Mouse (Mus musculus) megakaryocyte progenitor cell, adult 5-6 weeks (primary cell): ENCODE data around the gene Tshz2. TPM values are rescaled to one million over a fixed set of nuclear protein-coding genes. Genes with fewer than 3 reads are reported as not detected.
"Not testable (repeated sequence)": the region's sequence is repeated elsewhere in the genome, so short reads cannot be mapped to it uniquely, and the experiment has no call there.

Source experiments
- ATAC-seq: replicated peaks from 2 replicates; pipeline ENCODE4 v1.8.0; 2016; ENCODE audit warnings: mild to moderate bottlenecking, moderate TSS enrichment, inconsistent platforms; ENCODE audit not compliant: poor library complexity
- total RNA-seq, 2 experiments: library from RNA; stranded (forward) in 1 of 2; stranded (reverse) in 1 of 2; fragments of 157-497, 149-512 nt in 1 of 2; fragments of 200-1000 nt in 1 of 2; gene quantifications; 2 replicates each; pipeline versions ENCODE4 v1.2.3 to v1.2.4; 2015 to 2017

The Tshz2 gene
- total RNA-seq, 2 experiments from 2014 or later, result not detected

DNA sequence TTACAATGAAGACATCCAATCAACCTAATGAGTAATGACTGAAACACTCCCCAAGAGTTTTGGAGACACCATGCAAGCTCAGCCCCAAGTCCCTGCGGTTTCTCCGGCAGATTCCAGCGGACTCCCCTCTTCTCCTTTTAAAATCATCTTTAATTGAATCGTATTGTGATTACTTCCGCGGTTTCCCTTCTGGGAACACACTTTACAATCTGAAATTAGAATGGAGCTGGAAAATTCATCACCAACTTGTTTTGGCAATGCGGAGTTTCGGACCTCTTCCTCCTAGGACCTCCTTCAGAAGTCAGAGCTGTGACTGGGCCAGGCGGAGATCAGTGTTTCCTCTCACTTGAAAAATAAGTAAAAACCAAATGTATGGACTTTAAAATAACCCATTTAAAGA lies 119.3 kb downstream of the Tshz2 start:
- ATAC-seq, result no peak

DNA sequence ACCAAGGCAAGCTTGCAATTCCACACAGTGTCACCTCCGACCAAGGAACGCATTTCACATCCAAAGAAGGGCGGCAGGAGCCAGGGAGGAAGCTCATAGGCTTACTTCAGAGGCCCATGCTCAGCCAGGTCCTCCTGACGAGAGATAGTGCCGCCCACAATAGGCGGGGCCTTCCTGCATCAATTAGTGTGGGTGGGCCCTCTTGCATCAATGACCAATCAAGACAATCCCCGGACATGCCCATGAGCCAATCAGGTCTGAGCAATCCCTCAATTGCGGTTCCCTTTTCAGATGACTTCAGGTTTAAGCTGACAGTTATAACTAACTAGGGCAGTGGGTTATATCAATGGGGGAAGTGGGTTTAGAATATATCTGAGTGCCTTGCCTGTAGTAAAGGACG lies 120.6 kb downstream of the Tshz2 start:
- peak; percentile 46; the same call in 1 of the 2 replicates for ATAC-seq

DNA sequence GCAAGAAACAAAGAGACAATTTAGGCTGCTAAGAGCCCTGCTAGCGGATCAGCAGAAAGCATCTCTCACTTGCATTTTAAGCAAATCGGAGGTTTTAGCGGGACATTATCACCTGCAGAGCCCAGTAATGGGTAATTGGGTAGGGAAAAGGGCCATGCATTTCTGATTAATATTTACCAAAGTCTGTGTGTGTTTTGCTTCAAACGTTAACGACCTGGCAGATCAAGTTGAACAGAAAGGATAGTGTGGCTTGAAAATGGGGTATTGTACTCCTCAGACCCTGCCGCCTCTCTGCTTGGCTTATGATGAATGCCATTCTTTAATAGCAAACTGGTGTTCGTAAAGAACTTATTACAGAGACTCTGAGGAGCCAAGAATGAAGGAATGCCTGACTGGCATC lies 122.3 kb downstream of the Tshz2 start:
- no peak for ATAC-seq

DNA sequence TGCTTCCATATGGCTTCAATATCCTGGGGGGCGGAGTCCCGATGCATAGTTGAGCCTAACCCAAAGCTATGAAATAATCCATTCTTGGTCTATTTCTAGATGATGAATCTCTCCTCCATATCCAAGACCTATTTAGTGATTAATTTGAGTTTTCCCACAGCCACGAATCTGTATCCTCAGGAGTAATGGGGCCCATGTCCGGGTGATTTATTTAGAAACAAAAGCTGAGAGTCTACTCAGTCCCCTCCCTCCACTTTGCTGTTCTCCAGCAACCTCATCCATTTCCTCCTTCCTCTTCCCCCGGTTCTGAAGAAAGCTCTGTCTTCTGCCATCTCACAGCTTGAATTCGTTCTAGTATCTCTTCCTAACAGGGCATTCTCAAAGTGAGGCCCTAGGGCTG lies 125.3 kb downstream of the Tshz2 start:
- no peak for ATAC-seq

DNA sequence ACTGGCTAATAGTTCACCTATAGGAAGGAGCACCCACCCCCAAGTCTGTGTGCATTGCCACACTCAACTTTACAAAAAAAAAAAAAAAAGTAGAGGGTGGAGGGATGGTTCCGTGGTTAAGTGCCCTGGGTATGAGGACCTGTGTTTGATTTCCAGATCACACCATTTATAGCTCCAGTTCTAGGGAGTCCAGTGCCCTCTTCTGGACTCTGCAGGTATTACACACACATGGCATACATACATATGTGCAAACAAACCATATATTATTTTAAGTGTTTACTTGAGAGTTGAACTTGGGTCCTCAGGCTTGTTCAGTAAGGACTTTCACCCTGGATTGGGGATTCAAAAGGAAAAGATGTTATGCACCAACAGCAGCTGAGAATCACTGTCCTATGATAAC lies 127.3 kb downstream of the Tshz2 start:
- 0 out of 2 replicates have a peak, but pooled peaks have one; percentile 31 for ATAC-seq

DNA sequence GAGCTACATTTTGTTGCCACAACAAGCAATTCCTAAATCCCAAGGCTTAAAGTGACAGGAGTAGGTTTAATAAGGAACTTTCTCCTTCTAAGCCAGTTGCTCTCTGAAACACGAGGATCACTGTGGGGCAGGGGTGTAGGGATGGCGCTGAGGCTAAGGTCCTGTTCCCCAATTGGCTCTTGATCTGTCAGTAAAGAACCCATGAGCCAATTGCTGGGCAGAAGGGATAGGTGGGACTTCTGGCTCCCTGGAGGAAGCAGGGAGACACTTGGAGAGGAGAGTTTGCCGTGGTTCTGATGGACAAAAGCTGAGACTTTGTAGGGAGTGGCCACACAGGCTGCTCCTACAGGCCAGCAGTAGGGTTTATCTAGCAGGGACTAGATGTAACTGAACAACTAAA lies 128.9 kb downstream of the Tshz2 start:
- ATAC-seq, result no peak

DNA sequence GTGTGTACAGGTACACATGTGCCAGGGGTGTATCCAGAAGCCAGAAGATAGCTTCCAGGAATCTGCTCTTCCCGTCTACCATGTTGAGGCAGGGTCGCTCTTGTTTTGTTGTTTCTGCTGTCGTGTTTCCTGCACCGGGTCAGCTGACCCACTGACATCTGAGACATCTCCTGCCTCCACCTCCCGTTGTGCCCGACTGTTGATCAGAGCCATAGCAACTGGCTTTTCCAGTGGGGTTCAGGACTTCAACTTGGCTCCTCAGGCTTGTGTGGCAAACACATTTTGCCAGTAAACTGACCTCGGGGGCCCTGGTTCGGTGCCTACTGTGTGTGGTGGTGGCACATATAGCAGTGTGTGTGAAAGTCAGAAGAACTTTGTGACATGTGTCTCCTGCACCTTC lies 129.5 kb downstream of the Tshz2 start:
- ATAC-seq, result no peak

DNA sequence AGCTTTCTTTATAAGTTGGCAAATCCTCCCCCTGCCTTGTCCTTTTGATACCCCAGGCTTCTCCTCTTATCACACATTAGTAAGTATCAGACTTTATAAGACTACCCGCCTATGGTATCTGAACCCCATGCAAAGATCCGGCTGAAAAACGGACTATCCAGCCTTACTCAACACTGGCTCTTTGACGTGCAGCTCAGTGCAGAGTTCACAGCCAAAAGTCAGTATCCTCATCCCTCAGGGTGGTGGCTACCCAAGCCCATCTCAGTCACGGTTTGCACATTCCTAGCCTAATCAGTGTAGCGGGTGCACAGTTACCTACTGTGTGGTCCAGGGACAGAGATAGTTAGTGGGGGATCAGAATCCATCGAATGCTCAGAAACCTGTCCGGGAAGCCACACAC lies 130.9 kb downstream of the Tshz2 start:
- ATAC-seq, result no peak

DNA sequence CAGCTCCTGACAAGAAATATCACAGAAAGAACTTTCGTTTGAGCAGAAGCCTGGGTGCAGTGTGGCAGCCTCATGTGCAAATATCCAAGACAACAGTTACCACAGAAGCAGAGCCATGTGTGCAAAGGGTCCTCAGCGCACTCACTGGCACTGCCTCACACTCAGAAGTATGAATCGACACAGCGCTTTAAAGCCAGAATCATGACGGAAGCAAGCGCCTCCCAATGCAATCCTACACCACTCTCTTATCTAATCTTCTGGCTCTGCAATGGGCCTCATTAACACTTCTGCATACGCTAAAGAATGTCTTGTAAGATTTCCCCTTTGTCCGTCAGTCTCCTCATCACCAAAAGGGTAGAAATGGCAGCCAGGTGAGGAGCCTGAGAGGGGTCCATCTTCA lies 133.4 kb downstream of the Tshz2 start:
- ATAC-seq, result no peak

DNA sequence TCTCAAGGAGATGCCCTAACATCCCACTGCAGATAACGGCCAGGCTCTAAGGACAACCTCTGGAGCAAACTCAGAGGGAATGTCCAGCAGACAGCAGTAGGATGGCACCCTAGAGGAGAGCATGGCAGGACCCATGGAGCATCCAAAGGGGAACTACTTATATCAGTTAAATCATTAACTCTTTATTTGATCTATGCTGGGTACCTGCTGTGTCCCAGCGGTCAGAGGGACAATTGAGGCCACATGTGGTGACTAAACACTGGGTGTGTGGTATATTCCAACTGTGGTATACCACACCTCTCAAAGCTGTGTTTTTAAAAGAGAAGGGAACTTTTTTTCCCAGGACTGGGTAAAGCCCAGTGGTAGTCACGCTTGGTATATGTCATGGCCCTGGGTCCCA lies 134.5 kb downstream of the Tshz2 start:
- ATAC-seq, result no peak

DNA sequence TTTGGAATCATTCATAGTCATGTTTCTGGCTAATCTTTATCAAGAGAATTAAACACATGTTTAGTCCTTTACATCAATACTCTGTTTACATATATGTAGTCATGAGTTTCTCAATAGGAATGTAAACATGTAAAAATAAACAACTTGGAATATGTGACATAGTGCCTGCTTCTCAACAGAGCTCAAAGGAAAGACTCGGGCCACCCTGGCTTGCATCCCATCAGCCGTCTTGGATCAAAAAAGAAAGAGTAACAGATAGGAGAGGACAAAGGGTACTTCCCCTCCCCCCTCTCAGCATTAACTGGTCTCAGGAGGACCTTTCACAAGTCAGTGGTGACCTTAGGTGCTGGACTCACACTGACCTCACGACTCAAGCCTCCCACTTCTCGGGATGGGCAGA lies 142.3 kb downstream of the Tshz2 start:
- ATAC-seq, result no peak

DNA sequence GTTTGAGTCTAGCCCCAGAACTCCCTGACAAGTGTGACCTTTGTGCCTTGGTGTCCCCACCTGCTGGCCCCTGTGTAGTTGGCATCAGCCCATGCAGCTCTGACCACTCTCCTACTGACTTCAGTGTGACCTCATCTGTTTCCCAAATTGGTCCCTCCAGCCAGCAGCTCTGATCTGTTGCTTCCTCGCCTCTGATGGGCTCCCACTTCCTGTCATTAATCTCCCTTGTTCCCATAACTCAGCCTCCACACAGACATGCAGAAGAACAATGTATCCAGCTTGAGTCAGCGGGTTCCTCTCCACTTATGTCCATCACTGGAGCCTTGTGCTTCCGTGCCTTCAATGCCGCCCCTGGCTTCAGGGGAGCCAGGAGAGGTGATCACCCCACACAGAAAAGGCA lies 144.4 kb downstream of the Tshz2 start:
- ATAC-seq, result no peak

DNA sequence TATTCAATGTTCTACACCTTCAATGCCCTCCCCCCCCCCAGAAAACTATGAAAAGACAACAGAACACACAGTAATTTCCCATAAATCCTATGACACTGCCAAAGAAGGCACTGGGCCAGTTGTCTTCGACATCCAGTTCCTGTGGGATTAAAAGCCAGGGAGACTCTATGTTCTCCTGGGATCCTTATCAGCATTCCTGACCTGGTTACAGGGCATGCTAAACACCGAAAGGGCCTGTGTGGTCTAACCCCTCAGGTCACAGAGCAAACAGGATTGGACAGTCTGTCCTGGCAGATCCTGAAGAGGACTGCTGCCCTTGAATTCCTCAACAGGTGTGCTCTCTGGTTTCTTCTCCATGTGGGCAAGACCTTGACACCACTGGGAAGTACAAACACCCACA lies 145.0 kb downstream of the Tshz2 start:
- no peak for ATAC-seq

DNA sequence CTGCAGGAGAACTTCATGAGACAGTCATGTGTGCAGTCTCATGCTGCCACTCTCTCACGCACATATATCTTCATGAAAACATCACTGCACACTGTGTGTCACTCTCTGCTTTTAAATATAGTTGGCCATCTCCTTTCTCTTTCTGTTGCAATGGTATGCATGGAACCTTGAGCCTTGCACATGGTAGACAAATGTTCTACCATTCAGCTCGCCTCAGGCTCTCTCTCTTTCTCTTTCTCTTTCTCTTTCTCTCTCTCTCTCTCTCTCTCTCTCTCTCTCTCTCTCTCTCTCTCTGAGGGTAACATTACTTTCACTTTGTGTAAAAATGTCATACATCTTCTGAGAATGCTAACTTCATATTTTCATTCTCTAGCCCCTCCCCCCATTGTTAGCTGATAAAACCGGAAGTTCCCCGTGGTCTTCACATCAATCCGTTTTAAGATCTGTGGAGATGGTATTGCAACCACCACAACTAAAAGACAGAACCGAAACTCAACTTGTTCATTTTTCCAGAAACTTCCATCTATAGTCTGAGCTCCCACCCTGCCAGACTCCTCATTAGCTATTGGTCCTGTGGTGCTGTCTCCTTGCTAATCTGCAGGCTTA lies 146.0 kb downstream of the Tshz2 start:
- ATAC-seq, result peak; percentile 48

DNA sequence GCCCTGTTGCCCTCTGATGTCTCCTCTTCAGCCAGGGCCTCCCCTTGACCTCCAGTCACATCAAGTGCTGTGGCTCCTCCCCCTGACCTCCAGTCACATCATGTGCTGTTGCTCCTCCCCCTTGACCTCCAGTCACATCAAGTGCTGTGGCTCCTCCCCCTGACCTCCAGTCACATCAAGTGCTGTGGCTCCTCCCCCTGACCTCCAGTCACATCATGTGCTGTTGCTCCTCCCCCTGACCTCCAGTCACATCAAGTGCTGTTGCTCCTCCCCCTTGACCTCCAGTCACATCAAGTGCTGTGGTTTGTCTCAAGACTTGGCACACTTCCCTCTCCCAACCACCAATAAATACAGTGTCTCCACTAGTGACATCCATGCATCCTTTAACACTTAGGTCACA lies 148.9 kb downstream of the Tshz2 start:
- not testable (repeated sequence) for ATAC-seq

DNA sequence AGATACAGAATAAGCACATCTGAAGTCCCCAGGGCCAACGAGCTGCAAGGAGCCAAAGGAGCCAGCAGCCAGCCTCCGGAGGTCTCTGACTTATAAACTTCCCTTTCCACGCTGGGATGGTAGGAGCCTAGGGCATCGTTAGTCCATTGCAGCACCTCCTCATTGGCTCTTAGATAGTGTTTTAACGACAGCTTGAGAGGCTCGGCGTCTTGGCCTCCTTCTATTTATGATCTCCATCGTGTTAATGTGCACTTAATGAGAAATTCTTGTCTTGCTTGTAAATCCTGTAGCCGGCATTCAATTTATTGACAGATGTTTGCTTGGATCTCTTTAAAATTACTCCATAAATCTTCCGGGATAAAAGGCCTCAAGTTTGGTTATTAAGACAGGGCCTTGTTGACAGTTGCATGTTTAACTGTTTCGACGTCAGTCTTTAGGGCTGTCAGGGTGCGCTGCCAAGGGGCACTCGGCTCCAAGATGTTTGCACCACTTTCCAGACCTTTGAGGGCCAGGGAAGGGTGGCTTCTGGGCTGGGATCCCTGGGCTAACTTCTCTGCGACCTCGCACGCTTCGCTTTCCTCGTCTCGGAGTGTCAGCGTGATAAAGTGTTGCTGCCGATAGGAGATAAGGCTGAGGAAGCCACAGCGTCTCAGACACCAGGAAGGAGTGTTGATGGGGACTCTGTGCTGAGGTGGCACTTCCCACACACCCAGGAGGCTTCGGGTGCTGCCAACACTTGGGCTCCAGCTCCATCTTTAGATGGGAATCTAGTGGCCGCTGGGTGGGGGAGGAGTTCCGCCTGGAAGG lies 150.3 kb downstream of the Tshz2 start:
- ATAC-seq, result peak; percentile 59

DNA sequence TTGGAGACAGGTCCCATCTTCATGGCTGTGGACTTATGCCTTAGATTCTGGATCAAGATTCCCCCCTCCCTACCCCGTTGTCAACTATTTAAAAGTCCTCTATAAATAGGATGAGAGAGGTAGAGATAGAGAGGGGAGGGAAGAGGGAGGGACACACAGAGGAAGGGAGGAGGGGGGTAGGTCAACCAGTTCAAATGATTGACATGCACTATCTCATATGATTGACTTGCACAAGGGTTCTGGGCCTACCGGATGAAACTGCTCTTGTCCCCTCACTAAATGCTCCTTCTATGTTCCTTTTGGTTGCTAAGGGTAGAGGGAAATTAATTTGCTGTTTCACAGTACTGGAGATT lies 150.8 kb downstream of the Tshz2 start:
- ATAC-seq, result no peak

DNA sequence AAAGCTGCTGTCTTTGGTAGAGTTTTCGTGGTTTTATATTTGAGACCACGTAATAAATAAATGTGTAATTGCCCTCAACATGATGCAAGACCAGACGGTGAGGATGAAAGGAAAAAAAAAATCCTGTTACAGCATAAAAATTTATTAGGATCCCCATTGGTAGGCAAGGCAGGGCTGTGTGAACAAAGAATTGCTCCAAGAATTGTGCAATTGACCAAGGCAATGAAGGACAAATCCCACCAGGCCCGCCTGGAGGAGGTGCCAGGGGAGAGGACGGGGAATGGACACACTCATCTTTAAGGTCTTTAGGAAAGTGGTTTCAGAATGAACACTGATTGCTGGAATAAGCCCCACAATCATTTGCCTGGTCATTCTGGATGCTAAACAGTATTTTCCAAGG lies 154.6 kb downstream of the Tshz2 start:
- no peak for ATAC-seq

DNA sequence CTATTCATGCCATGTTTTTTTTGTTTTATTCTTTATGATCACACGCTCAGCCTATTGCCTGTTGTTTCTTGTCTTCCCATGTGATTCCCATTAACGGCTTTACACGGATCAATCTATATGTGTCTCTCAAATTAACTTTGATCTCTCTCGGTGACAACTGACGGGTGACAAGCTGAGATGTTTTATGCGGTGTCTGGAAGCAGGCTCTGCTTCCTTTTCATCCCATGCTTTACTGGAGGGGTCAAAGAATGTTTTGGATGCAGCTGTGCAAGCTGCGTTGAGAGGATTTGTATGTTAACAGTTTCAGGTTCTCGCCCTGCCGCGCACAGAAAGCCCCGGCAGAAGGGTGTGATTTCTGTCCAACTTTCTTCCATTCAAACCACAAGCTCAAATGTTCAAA lies 155.1 kb downstream of the Tshz2 start:
- ATAC-seq, result no peak

DNA sequence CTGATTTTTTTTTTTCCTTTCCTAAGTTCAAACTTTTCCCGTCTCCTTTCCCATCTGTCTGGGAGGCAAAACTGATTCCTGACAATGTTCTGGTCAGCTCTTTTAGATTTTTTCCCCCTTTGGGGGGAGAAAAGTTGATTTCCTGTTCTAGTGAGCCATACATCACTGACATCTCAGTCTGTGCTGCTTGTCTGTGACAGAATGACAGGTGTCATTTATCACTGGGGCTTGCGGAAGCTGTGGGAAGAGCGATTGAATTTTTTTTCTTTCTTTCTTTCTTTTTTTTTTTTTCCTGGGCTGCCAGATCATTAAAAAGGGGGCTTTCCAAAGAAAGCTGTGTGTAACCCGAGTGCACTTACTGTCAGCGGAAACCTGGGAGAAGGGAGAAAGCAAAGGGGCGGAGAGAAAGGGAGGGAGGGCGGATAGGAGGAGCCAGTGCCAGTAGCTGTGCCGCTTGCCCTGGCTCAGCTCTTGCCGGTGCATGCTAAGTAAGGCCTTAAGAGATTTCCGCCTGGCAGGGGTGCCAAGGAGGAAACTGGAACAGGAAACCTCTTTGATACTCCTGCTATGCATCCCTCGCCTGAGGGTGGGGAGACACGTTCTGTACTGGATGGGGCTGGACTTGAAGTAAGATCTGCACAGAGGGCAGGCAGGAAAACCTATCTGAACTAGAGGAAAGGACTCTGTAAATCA lies 157.8 kb downstream of the Tshz2 start:
- peak; percentile 77 for ATAC-seq

DNA sequence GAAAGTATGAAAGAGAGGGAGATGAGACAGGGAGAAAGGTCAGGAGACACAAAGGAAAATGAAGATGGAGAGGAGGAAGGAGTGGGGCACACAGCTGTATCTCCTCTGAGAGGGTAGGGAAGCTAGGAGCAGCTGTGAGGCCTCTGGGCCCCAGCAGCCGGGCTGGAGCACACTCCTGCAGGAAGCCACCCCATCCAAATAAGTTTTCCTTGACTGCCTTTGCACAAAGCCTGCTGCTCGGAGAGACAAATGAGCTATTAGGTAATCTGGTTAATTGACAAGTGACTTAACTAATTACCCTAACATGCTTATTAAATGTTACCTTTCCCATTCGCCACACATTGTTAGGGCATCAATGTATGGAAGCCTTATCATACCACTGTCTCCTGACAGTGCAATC lies 159.9 kb downstream of the Tshz2 start:
- ATAC-seq, result no peak

DNA sequence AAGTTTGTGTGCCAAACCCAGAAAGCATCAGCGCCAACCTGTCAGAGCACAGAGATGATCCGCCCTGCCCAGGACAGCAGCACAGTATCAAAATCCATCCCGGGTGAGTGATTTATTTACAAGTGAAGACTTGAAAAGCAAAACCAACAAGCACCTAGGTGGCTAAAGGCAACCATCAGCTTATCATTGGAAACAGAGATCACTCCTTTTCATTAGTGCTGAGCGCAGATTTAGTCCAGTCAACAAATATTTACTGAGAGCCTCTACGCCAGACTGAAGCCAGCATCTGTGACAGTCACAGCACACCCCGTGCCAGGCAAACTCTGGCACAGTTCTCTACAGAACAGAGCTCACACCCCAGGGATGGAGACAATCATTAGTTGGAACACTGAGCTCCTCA lies 169.4 kb downstream of the Tshz2 start:
- no peak for ATAC-seq
